Mouse (Mus musculus) kidney, adult 2 months (tissue): ENCODE measurements at regions not wholly inside any gene's neighbourhood (a gene's known extent, or its start where the extent isn't known, plus 50 kb on each side); places are given as distances from the start of the nearest gene placed in this dataset.

Experiments used
- CTCF ChIP-seq: fragments of 200-500 bp; conservative IDR thresholded peaks from 2 replicates; pipeline ENCODE4 v1.5.1; 2011; ENCODE audit warnings: low read depth, mild to moderate bottlenecking, control low read depth, low read length, moderate library complexity, mixed read lengths; ENCODE audit not compliant: insufficient read depth, insufficient read length
- POLR2A ChIP-seq: fragments of 200-500 bp; IDR thresholded peaks from one replicate; pipeline ENCODE4 v1.6.1; 2011; ENCODE audit warnings: low read depth, low read length, control low read depth

DNA sequence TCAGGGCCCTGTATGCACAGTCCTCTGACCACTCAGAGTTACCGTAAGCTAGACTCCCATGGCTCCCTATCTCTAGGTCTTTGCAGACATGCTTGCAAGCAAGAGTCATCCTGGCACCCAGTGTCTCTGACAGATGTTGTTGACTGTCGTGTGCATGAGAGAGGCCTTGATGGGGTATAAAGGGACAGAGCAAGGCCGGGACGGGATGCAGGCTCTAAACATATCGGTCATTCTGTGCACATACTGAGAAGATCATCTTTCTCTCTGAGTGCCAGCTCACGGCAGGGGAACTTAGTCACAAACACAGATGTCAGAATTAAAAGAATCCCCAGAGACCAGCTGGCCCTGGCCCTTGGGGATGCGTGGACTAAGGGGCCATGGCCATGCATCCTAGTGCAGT, 199.4 kb upstream of the Usp24 start:
- no peak for TF ChIP-seq POLR2A
- no peak for TF ChIP-seq CTCF
